Mouse (Mus musculus) retina, embryonic 14.5 days (tissue): ENCODE measurements around the gene Poldip3.

Experiments
- DNase-seq: peaks from one replicate; pipeline ENCODE4 v3.0.0-alpha.2; 2015; ENCODE audit warnings: low spot score

Gene Poldip3

DNA sequence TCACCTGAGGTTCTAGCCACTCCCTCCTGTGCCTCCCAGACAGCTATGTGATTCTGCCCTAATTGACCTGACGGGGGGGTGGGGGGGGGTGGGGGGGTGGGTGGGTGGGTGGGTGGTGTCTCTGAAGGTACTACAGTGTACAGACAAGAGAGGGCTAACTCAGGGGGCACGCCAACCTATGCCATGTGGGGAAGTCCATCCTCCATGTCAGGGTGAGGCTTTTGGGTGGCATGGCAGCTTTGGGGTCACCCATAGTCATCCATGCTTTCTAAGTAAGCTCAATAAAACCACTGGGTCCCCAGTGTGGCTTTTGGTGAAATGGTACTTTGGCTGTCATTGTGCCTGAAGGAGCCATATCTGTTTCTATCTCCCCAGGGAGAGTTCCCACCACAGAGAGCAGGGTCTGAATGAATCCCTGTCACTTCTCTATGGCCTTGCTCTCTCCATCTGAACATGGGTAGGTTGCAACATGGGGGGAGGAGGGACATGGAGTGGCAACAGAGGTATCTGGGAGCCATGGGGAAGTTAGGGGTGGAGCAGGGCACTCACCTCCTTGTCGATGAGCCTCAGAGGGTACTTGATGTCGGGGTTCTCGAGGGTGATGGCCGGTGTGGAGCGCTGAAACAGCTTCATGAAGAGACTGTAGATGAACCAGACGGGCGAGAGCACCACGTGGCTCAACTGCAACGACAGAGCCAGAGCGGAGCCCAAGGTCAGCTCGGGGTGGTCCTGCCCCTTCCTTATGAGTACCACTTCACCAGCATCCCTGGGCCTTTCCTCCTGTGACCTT, 16.5 kb upstream of the Poldip3 start:
- no peak for DNase-seq

GRCm38 (mm10) chr15:83164971-83165471, 15.8 kb upstream of the Poldip3 start:
- no peak for DNase-seq

DNA sequence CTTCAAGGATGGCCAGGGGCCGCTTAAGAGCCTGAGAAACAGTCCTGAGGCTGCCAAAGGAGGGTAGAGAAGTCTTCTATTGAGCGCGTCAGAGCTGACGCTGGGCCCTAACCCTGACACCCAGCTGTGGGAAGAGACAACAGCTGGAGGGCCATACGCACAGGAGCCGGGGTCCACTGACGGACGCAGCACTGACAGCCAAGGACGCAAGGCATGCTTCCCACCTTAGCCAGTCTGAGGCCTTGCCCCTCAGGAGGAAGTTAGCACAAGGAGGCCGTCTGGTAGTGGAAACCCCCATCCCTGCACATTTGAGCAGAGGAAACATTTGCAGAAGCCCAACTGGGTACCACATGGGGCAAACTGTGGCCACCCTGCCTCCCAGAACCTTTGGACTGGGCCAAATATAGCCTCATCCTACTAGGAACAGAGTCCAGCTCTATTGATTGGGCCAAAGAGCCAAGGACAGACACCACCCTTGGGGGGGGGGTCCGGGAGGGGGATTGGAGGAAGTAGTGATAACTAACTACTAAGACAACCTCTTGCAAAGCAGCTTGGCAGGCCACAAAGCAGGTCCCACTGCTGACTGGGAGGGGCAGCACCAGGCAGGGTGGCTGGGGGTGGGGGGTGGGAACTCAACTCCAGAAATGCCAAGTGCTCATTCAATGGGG, 13.8 kb upstream of the Poldip3 start:
- DNase-seq: no peak

DNA sequence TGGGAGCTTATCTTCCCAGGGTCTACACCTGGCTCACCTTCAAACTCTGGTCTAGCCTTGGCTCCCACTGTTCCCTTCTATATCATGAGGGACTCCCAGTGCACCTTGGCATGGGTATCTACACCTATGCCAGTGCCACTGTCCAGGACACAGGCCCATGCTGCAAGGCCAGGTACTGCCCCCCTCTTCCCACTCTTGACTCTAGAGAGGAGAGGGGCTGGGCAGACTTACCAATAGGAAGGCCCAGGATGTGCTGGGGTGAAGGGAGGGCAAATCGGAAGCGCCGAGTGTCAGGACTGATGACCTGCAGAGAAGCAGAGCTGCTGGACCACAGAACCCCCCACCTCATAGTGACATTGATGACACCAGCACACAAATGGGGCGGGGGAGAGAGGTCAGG, 12.8 kb upstream of the Poldip3 start:
- DNase-seq: no peak

DNA sequence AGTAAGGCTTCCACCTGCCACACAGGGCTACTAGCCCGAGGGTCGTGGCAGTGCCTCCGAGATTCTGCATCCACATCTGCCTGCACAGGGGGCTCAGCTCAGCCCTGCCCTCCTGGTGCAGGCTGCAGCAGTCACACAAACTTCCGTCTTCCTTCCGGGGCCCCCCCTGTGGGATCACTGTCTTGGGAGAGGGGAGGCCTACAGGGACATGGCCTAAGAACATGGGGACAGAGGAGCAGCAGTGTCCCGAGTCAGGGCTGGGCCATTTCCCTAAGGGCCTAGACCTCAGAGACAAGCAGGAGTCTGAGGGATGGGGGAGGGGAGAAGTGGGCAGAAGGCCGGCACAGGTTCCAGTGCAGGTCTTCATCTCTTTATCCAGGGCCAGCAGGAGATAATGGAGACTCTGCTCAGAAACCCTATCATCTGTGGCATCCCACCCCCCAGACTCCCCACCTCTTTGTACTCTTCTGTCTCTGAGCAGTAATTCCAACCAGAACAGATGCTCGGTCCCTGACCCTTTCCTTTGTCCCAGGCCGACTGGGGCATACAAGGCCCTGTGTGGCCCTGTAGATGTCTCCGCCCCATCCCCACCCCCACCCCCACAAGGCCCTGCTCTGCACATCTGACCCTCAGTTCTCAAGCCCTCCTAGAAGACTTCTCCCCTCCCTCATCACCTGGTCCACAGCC, 12.0 kb upstream of the Poldip3 start:
- DNase-seq: no peak

DNA sequence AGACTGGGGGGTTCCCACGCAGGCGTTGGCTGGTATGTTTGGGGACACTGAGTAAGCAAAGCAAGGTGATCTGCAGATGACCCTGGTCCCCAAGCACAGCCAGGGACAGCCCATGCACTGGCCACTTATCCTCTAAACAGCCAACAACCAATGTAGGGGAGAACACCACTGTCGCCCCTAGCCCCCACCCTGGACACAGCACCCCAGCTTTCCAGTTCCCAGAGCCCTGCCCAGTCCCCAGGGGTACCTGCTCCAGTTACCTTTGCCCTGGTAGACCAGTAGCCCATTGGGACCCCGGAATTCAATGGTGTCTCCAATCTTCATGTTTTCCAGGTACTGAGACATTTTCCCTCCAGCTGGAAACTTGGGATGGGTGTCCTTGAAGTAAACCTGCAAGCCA, 11.4 kb upstream of the Poldip3 start:
- no peak for DNase-seq

- no peak for DNase-seq
These were observed 10.6 kb upstream of the Poldip3 start for GRCm38 (mm10) chr15:83159823-83160222.

DNA sequence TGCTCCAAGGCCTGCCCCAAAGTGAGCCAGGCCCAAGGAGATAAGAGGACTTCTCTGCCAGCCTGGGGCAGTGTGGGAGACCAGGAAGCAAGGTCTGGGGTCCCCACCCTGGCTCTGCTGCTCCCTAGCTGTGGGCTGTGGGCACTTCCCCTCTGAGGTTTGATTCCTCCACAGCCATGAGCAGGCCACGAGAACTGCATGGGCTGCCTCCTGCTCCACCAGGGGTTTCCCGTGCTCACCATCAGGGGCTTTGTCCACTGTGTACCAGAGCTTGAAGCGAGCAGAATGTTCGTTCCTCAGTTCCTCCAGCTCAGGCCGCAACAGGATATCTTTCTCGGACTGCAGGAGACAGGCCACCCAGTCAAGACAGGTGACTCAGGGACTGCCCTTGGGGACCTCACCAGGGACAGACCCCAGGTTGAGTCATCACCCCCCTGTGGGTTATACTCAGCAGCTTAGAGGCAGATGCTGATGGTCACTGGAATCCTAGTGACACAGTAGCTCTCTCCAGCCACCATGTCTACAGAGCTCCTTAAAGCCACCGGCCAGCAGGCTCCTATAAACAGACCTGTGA, 9.5 kb upstream of the Poldip3 start:
- DNase-seq: no peak

DNA sequence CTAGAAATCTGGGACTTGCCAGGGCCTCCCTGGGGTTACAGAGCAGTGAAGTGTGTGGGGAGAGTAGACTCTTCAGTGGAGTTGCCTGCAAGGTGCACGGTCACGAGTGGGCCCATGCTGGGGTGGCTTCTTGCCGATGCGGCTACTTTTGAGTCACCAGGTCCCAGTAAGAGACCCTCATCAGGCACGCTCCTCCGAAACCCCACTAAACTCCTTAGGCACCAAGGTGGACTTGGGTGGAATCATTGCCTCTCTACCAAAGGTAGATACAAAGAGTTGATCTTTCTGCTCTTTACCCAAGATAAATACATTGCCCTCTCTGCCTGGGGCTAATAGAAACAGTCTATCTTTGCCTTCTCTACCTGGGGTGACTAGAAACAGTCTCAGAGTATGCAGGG, 8.5 kb upstream of the Poldip3 start:
- no peak for DNase-seq

- peak; percentile 71 for DNase-seq
These were observed 7.9 kb upstream of the Poldip3 start for GRCm38 (mm10) chr15:83156929-83157666.

- no peak for DNase-seq
These were observed 6.7 kb upstream of the Poldip3 start for GRCm38 (mm10) chr15:83155672-83156419.

DNA sequence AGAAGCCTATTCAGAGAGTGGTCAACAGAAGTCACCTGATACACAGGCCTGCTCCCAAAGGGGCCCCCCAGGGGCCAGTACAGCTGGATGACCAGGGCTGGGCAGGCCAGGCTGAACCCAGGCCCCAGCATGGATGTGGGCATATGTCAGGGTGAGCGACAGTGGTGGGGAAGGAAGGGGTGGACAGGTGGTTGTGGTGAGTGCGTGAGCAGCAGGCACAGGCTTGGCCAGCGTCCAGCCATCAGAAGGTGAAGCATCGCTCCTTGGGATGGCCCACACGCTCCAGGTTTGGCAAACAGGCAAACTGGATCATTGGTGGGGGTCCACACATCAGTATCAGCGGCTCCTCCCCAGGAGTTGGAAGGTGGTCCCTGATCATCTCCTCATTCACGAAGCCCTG, 5.1 kb upstream of the Poldip3 start:
- no peak for DNase-seq

- DNase-seq: no peak
These were observed 1.5 kb upstream of the Poldip3 start for GRCm38 (mm10) chr15:83150694-83151093.

DNA sequence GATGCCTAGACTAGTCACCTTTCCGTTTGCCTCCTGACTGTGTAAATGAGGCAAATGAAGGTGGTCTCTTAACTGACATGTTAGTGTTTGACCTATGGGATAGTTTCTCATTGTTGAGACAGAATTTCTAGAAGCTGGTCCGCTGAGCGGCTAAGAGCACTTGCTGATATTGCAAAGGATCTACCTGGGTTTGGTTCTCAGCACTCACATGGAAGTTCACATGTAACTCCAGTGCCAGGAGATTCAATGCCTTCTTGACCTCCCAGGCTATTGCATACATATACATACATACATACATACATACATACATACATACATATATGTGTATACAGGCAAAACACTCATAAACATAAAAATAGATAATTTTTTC, 874 bp upstream of the Poldip3 start:
- DNase-seq: no peak

GRCm38 (mm10) chr15:83148801-83149195, 386 bp downstream of the Poldip3 start:
- no peak for DNase-seq

DNA sequence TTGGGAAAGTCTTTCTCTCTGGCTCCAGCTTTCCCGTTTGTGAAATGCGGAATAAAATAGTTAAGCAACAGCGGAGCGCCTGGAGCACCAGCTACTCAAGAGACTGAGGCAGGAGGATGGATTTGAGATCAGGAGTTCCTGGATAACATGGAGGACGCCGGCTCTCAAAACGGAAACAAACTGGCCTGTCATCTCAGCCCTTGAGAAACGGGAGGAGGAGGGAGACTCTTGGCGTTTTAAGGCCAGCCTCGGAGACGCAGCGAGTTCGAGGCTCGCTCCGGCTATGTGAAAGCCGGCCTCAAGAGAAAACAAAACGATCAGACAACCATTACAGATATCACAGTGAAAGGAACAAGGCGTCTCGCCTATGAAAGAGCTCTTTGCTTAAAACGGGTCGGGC, 789 bp downstream of the Poldip3 start:
- DNase-seq: peak; percentile 34

GRCm38 (mm10) chr15:83145541-83145940, 3.6 kb downstream of the Poldip3 start:
- no peak for DNase-seq

- no peak for DNase-seq
These were observed 6.3 kb downstream of the Poldip3 start for GRCm38 (mm10) chr15:83142861-83143260.

GRCm38 (mm10) chr15:83135654-83136053, 13.5 kb downstream of the Poldip3 start:
- no peak for DNase-seq

- no peak for DNase-seq
These were observed 14.5 kb downstream of the Poldip3 start for GRCm38 (mm10) chr15:83134671-83135070.

DNA sequence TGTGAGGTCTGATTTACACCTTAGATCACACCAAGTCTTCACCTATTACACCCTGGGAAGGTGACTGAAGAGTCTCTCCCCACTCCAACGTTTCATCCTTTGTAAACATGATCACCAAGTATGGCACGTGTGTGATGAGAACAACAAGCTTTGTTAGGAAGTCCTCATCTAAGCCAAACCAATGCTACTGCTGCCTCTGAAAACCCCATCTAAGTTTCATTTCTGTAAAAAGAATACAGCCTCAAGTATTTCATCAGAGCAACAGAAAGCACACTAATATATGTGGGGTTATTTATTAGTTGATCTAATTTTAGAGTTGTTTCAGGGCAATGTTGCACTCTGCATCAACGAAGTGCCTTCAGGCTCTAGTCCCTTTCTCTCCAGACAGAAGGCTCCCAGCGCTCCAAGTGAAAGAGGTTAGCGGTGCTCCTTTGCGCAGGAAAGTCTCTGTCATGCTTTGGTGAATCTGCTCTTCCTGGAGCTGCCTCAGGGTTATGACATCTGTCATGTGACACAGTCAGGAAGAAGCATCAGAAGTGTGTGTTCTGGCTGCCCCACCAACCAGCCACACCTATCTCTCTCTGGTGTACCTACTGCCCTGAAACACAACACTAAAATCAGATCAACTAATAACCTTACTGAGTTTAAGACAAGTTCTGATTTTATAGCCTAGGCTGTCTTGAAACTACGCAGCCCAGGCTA, 19.5 kb downstream of the Poldip3 start:
- no peak for DNase-seq
